8 mouse cellular contexts compared by ENCODE assay signal in the genomic region with DNA sequence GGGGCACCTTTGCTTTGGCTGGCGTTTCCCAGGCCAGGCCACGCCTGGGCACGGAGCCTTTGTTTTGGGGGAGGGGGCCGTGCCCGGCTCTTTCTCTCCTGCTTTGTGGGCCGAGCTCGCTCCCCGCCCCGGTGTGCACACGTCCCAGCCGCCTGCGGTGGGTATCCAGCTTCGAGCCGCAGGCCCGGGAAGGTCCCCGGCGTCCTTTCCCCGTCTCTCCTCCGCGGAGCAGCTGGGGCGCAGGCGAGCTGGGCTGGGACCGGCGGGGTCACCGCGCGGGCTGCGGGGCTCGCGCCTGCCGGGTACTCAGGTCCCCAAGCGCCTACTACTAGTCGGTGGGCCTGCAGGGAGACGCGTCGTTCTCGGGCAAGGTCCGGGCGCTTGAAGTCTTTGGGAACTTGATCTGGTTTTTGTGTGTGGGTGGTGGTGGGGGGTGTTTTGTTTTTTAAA. TPM values are rescaled to one million over a fixed set of nuclear protein-coding genes. Genes with fewer than 3 reads are reported as not detected.
DNase-seq lines count a peak whose midpoint lies in the region; ATAC-seq and TF ChIP-seq lines count a peak whose summit lies in the region.

No protein-coding gene starts in this region.

- H3K4me3 ChIP-seq in left cerebral cortex, adult 2 months, result peak overlapping the region; percentile 86
- peak overlapping the region; percentile 89 for H3K4me3 ChIP-seq in embryonic facial prominence, embryonic 13.5 days
- H3K4me3 ChIP-seq in intestine, embryonic 15.5 days (replicated peaks), result peak overlapping the region; percentile 98
- peak overlapping the region; percentile 81 for H3K4me3 ChIP-seq in myocyte

- no peak for TF ChIP-seq POLR2A in myocyte (IDR thresholded peaks at IDR 0.05; ENCODE audit: insufficient read length, low read depth)

- 1% methylated on average over 23 of the region's 39 CpGs for WGBS in embryonic facial prominence, embryonic 13.5 days
- WGBS in intestine, embryonic 15.5 days, result 0% methylated on average over 35 of the region's 39 CpGs

- H3K27ac ChIP-seq in left cerebral cortex, adult 2 months, result peak overlapping the region; percentile 99
- peak overlapping the region; percentile 95 for H3K27ac ChIP-seq in embryonic facial prominence, embryonic 13.5 days
- H3K27ac ChIP-seq in intestine, embryonic 15.5 days, result peak overlapping the region; percentile 91

- no peak for DNase-seq in left cerebral cortex, adult 2 months (ENCODE audit: extremely low spot score in 1 of 2, low spot score in 2 of 2)
- DNase-seq in left cerebral cortex, postnatal 36 days (ENCODE audit: low spot score in 2 of 2), result no peak
- DNase-seq in ovary, adult 18-20 months (ENCODE audit: low spot score), result no peak
- DNase-seq in kidney, postnatal 4 days, result no peak
- no peak for DNase-seq in urinary bladder, postnatal 14 days (ENCODE audit: low spot score)

- H3K4me2 ChIP-seq in embryonic facial prominence, embryonic 13.5 days, result peak overlapping the region; percentile 71
- peak overlapping the region; percentile 53 for H3K4me2 ChIP-seq in intestine, embryonic 15.5 days (replicated peaks)
- peak overlapping the region; percentile 75 for H3K4me2 ChIP-seq in myocyte (ENCODE audit: low read depth)

- H3K4me1 ChIP-seq in embryonic facial prominence, embryonic 13.5 days, result peaks cover 20% of the 10 kb centered on the region
- H3K4me1 ChIP-seq in intestine, embryonic 15.5 days (replicated peaks), result 0 out of 2 replicates have a peak, but pooled peaks cover 12% of the 10 kb centered on the region

- H3K9me3 ChIP-seq in embryonic facial prominence, embryonic 13.5 days, result no peaks in the 10 kb centered on the region
- no peaks in the 10 kb centered on the region for H3K9me3 ChIP-seq in intestine, embryonic 15.5 days

- peaks cover 24% of the 10 kb centered on the region for H3K27me3 ChIP-seq in embryonic facial prominence, embryonic 13.5 days
- H3K27me3 ChIP-seq in intestine, embryonic 15.5 days (replicated peaks), result 0 out of 2 replicates have a peak, but pooled peaks cover 4% of the 10 kb centered on the region
- H3K27me3 ChIP-seq in myocyte (ENCODE audit: control insufficient read depth, insufficient read depth, insufficient read length), result no peaks in the 10 kb centered on the region

- H3K79me2 ChIP-seq in myocyte (ENCODE audit: control insufficient read depth, insufficient read depth), result peaks cover 37% of the 10 kb centered on the region

- peak; percentile 83 for ATAC-seq in embryonic facial prominence, embryonic 13.5 days (ENCODE audit: insufficient number of reproducible peaks, insufficient read depth, low FRiP score, low TSS enrichment, low read depth)
- ATAC-seq in intestine, embryonic 15.5 days, result peak; percentile 83

- H3K36me3 ChIP-seq in embryonic facial prominence, embryonic 13.5 days, result peaks cover 18% of the 10 kb centered on the region
- 0 out of 2 replicates have a peak, but pooled peaks cover 10% of the 10 kb centered on the region for H3K36me3 ChIP-seq in intestine, embryonic 15.5 days
- H3K36me3 ChIP-seq in myocyte (ENCODE audit: control insufficient read depth, insufficient read depth), result peaks cover 7% of the 10 kb centered on the region

- no peak for TF ChIP-seq CTCF in left cerebral cortex, adult 2 months (IDR thresholded peaks at IDR 0.05)

- intact Hi-C loops in left cerebral cortex, adult 2 months (cut with DNase I), result loop anchor here (1.0 to 5.0 kb wide), 7 partner anchors 31 to 299 kb away; partner anchors contain the start of genes Cfap126, Nit1, Pfdn2 and Ufc1
- intact Hi-C loops in left cerebral cortex, postnatal 36 days (cut with DNase I), result loop anchor here (1.0 to 10.0 kb wide), 5 partner anchors 50 to 297 kb away; partner anchors contain the start of genes Alyref2, Cfap126 and Dedd

- peak overlapping the region; percentile 94 for H3K9ac ChIP-seq in embryonic facial prominence, embryonic 13.5 days
- peak overlapping the region; percentile 93 for H3K9ac ChIP-seq in intestine, embryonic 15.5 days

- peak overlapping the region; percentile 69 for H3ac ChIP-seq in myocyte (ENCODE audit: control insufficient read depth, insufficient read length)

TF ChIP-seq in myocyte, 11 proteins besides CTCF, POLR2A, EP300 and RAD21:
- peak in 1 of 3 experiments; percentile 27 for TF ChIP-seq MYOG (IDR thresholded peaks at IDR 0.05; ENCODE audit: control insufficient read depth in 1 of 3, insufficient read depth in 1 of 3, insufficient read length in 2 of 3, low read depth in 2 of 3)
- TF ChIP-seq TCF12 (IDR thresholded peaks at IDR 0.05; ENCODE audit: insufficient read depth, poor library complexity, severe bottlenecking), result no peak

RNA-seq across cellular contexts. Expression of gene Usf1, which starts 0.4 kb away (rescaled TPM):
- 100 to 1,000 TPM in 1 of 2 experiments, 10 to 100 TPM in 1; 99.7 to 106 TPM for total RNA-seq in left cerebral cortex, adult 2 months (2021)
- 100 to 1,000 TPM; 107 to 113 TPM for total RNA-seq in left cerebral cortex, postnatal 36 days (2021)
- 95.6 and 108 TPM in 2 replicates for polyA plus RNA-seq in embryonic facial prominence, embryonic 13.5 days (2015; fragmentation: Nextera tagmentation; extraction: Ambion mirVana)
- 62.1 and 62.5 TPM in 2 replicates for polyA plus RNA-seq in intestine, embryonic 15.5 days (2015; fragmentation: Nextera tagmentation; extraction: Ambion mirVana)
- 106 TPM for polyA plus RNA-seq in myocyte (2012; fragmentation: generic; extraction: Trizol)

RNA-seq across cellular contexts. Expression of gene Tstd1, which starts 7.2 kb away (rescaled TPM):
- total RNA-seq in left cerebral cortex, adult 2 months (2021), result 1 to 10 TPM; 2.9 to 4.3 TPM
- total RNA-seq in left cerebral cortex, postnatal 36 days (2021), result 1 to 10 TPM; 1.1 to 1.9 TPM
- 8.1 and 8.5 TPM in 2 replicates for polyA plus RNA-seq in embryonic facial prominence, embryonic 13.5 days (2015; fragmentation: Nextera tagmentation; extraction: Ambion mirVana)
- polyA plus RNA-seq in intestine, embryonic 15.5 days (2015; fragmentation: Nextera tagmentation; extraction: Ambion mirVana), result 3.3 and 3.8 TPM in 2 replicates
- polyA plus RNA-seq in myocyte (2012; fragmentation: generic; extraction: Trizol), result 0.41 TPM

RNA-seq across cellular contexts. Expression of gene Arhgap30, which starts 22.8 kb away (rescaled TPM):
- total RNA-seq in left cerebral cortex, adult 2 months (2021), result 1 to 10 TPM; 2.0 to 2.2 TPM
- 1 to 10 TPM; 1.7 to 1.8 TPM for total RNA-seq in left cerebral cortex, postnatal 36 days (2021)
- polyA plus RNA-seq in embryonic facial prominence, embryonic 13.5 days (2015; fragmentation: Nextera tagmentation; extraction: Ambion mirVana), result 1.1 and 1.3 TPM in 2 replicates
- 2.2 and 2.4 TPM in 2 replicates for polyA plus RNA-seq in intestine, embryonic 15.5 days (2015; fragmentation: Nextera tagmentation; extraction: Ambion mirVana)
- 0.02 TPM for polyA plus RNA-seq in myocyte (2012; fragmentation: generic; extraction: Trizol)

RNA-seq across cellular contexts. Expression of gene F11r, which starts 25.8 kb away (rescaled TPM):
- 1 to 10 TPM; 4.9 to 6.2 TPM for total RNA-seq in left cerebral cortex, adult 2 months (2021)
- 1 to 10 TPM; 4.9 to 5.3 TPM for total RNA-seq in left cerebral cortex, postnatal 36 days (2021)
- polyA plus RNA-seq in embryonic facial prominence, embryonic 13.5 days (2015; fragmentation: Nextera tagmentation; extraction: Ambion mirVana), result 39.2 TPM in 2 replicates
- polyA plus RNA-seq in intestine, embryonic 15.5 days (2015; fragmentation: Nextera tagmentation; extraction: Ambion mirVana), result 88.1 and 100 TPM in 2 replicates
- 24.2 TPM for polyA plus RNA-seq in myocyte (2012; fragmentation: generic; extraction: Trizol)

RNA-seq across cellular contexts. Expression of gene Nectin4, which starts 41.6 kb away (rescaled TPM):
- total RNA-seq in left cerebral cortex, adult 2 months (2021), result 1 to 10 TPM; 3.0 to 3.1 TPM
- 1 to 10 TPM; 2.3 to 3.9 TPM for total RNA-seq in left cerebral cortex, postnatal 36 days (2021)
- 19.0 and 21.6 TPM in 2 replicates for polyA plus RNA-seq in embryonic facial prominence, embryonic 13.5 days (2015; fragmentation: Nextera tagmentation; extraction: Ambion mirVana)
- polyA plus RNA-seq in intestine, embryonic 15.5 days (2015; fragmentation: Nextera tagmentation; extraction: Ambion mirVana), result 3.7 and 3.8 TPM in 2 replicates
- polyA plus RNA-seq in myocyte (2012; fragmentation: generic; extraction: Trizol), result 0.08 TPM
